Mouse (Mus musculus): ENCODE data around the gene Pacsin2.

GRCm38 (mm10) chr15:83366933-83367552, 97.4 kb downstream of the Pacsin2 start:
- TF ChIP-seq POLR2A (IDR thresholded peaks at IDR 0.05; ENCODE audit: borderline replicate concordance, insufficient read depth, low read length), result no peak
- no peak for TF ChIP-seq CTCF (IDR thresholded peaks at IDR 0.05; ENCODE audit: borderline replicate concordance, insufficient read depth, low read depth, low read length)

Measured in cerebellum, adult 2 months (tissue).